Mouse (Mus musculus) C2C12 (cell line): ENCODE data around the gene BC107364.

Experiments used
- CTCF ChIP-seq: IDR thresholded peaks from one replicate; pipeline ENCODE4 v1.5.1; 2011; ENCODE audit not compliant: control insufficient read depth, insufficient read depth, insufficient read length
- MYOD1 ChIP-seq: IDR thresholded peaks from one replicate; pipeline ENCODE4 v1.6.1; 2011; ENCODE audit warnings: low read depth; ENCODE audit not compliant: control insufficient read depth, insufficient read length

GRCm38 (mm10) chr3:96487596-96488289, 35.6 kb upstream of the BC107364 start:
- TF ChIP-seq CTCF = no peak
- no peak for TF ChIP-seq MYOD1
